Mouse (Mus musculus) heart, adult 2 months (tissue): ENCODE results near the gene Gm1673.

Experiments
- CTCF ChIP-seq: fragments of 200-600 bp; IDR thresholded peaks from 2 replicates; pipeline ENCODE4 v1.8.1; 2022; ENCODE audit warnings: antibody characterized with exemption, mild to moderate bottlenecking, moderate library complexity
- EP300 ChIP-seq: fragments of 200-500 bp; IDR thresholded peaks from 2 replicates; pipeline ENCODE4 v1.6.1; 2011; ENCODE audit warnings: low read depth, low read length, control low read depth; ENCODE audit not compliant: insufficient read depth
- POLR2A ChIP-seq: fragments of 200-500 bp; IDR thresholded peaks from 2 replicates; pipeline ENCODE4 v1.6.1; 2011; ENCODE audit warnings: mild to moderate bottlenecking, low read depth, low read length, control low read depth; ENCODE audit not compliant: insufficient read depth

- TF ChIP-seq CTCF (no peak), POLR2A (no peak), EP300 (no peak)
Measured at GRCm38 (mm10) chr5:33953471-33954185, 29.6 kb upstream of the Gm1673 start.
